Mouse (Mus musculus) CD4-positive, CD25-positive, alpha-beta regulatory T cell, adult 4 months (primary cell): Measurements from ENCODE around the gene Fam186b. TPM values are rescaled to one million over a fixed set of nuclear protein-coding genes. Genes with fewer than 3 reads are reported as not detected.

ENCODE experiments used
- ATAC-seq: one replicate; pipeline ENCODE4 v1.8.0; 2017
- polyA plus RNA-seq, 2 experiments: library from polyadenylated mRNA; unstranded; fragments of 100-300 nt; shearing (Covaris generic); gene quantifications; one replicate each; pipeline ENCODE4 v1.2.1; 2017

Gene Fam186b
- under 1 TPM; 0.16 to 0.18 TPM for polyA plus RNA-seq

- ATAC-seq, result no peak
Observed at GRCm38 (mm10) chr15:99295484-99295981, at the start of gene Fam186b. Gene Fam186b, minus strand, starts transcription at chr15:99295888.

- no peak for ATAC-seq
Observed at GRCm38 (mm10) chr15:99344961-99345360, 49.3 kb upstream of the Fam186b start.

- no peak for ATAC-seq
Observed at GRCm38 (mm10) chr15:99344148-99344870, 48.6 kb upstream of the Fam186b start.

- ATAC-seq, result no peak
Observed at GRCm38 (mm10) chr15:99343414-99344147, 47.9 kb upstream of the Fam186b start.

- ATAC-seq, result no peak
Observed at GRCm38 (mm10) chr15:99342194-99342981, 46.7 kb upstream of the Fam186b start.

- peak; percentile 86 for ATAC-seq
Observed at GRCm38 (mm10) chr15:99341102-99341501, 45.4 kb upstream of the Fam186b start.

- no peak for ATAC-seq
Observed at GRCm38 (mm10) chr15:99339669-99340068, 44.0 kb upstream of the Fam186b start.

- no peak for ATAC-seq
Observed at GRCm38 (mm10) chr15:99338916-99339315, 43.2 kb upstream of the Fam186b start.

GRCm38 (mm10) chr15:99335801-99336320 lies 40.2 kb upstream of the Fam186b start:
- peak; percentile 38 for ATAC-seq

GRCm38 (mm10) chr15:99334500-99334899 lies 38.8 kb upstream of the Fam186b start:
- ATAC-seq, result no peak

GRCm38 (mm10) chr15:99333676-99334065 lies 38.0 kb upstream of the Fam186b start:
- ATAC-seq, result no peak

- ATAC-seq, result peak; percentile 94
Observed at GRCm38 (mm10) chr15:99332921-99333675, 37.4 kb upstream of the Fam186b start.

GRCm38 (mm10) chr15:99332111-99332510 lies 36.4 kb upstream of the Fam186b start:
- ATAC-seq, result no peak

- ATAC-seq, result no peak
Observed at GRCm38 (mm10) chr15:99331341-99331740, 35.7 kb upstream of the Fam186b start.

GRCm38 (mm10) chr15:99330324-99330723 lies 34.6 kb upstream of the Fam186b start:
- no peak for ATAC-seq

- ATAC-seq, result no peak
Observed at GRCm38 (mm10) chr15:99328011-99328410, 32.3 kb upstream of the Fam186b start.

- peak; percentile 62 for ATAC-seq
Observed at GRCm38 (mm10) chr15:99326959-99327358, 31.3 kb upstream of the Fam186b start.

GRCm38 (mm10) chr15:99326407-99326806 lies 30.7 kb upstream of the Fam186b start:
- ATAC-seq, result no peak

- no peak for ATAC-seq
Observed at GRCm38 (mm10) chr15:99325598-99325997, 29.9 kb upstream of the Fam186b start.

GRCm38 (mm10) chr15:99324151-99324550 lies 28.5 kb upstream of the Fam186b start:
- ATAC-seq, result no peak

- ATAC-seq, result no peak
Observed at GRCm38 (mm10) chr15:99320978-99321377, 25.3 kb upstream of the Fam186b start.

GRCm38 (mm10) chr15:99320168-99320674 lies 24.5 kb upstream of the Fam186b start:
- no peak for ATAC-seq
